In genomic region chr1:191814240-191814639, GRCm38 (mm10) we compare ENCODE assay signal across 20 mouse cellular contexts. TPM values are rescaled to one million over a fixed set of nuclear protein-coding genes. Genes with fewer than 3 reads are reported as not detected.
A peak's percentile ranks its signal among the peaks of the same experiment; 100 is the strongest.
DNase-seq lines count a peak whose midpoint lies in the region; ATAC-seq and TF ChIP-seq lines count a peak whose summit lies in the region.
"Had no signal": no experiment of that assay in that cellular context is flagged by ENCODE, and none has a peak within 500 bp of the region (broad histone marks: within the 10 kb centered on the region; RNA-seq: fewer than 3 reads in every experiment).

No protein-coding gene starts in this region.

- no peak for TF ChIP-seq EP300 in lung, postnatal 0 days (IDR thresholded peaks at IDR 0.05)

- H3K27me3 ChIP-seq in lung, postnatal 0 days (replicated peaks; ENCODE audit: insufficient read depth, low read length) = no peaks in the 10 kb centered on the region
- H3K27me3 ChIP-seq in intestine, embryonic 15.5 days (replicated peaks) = no peaks in the 10 kb centered on the region
- H3K27me3 ChIP-seq: heart, embryonic 13.5 days; hindbrain, embryonic 15.5 days; kidney, embryonic 15.5 days; midbrain, embryonic 15.5 days had no signal

- no peak overlapping the region for H3K4me2 ChIP-seq in lung, postnatal 0 days (replicated peaks; ENCODE audit: low read depth, low read length)
- no peak overlapping the region for H3K4me2 ChIP-seq in intestine, embryonic 15.5 days (replicated peaks)
- H3K4me2 ChIP-seq: heart, embryonic 13.5 days; hindbrain, embryonic 15.5 days; kidney, embryonic 15.5 days; liver, embryonic 15.5 days; midbrain, embryonic 15.5 days had no signal

- H3K27ac ChIP-seq in lung, postnatal 0 days (ENCODE audit: low read length) = no peak overlapping the region
- H3K27ac ChIP-seq in intestine, embryonic 15.5 days = no peak overlapping the region
- H3K27ac ChIP-seq: gastrocnemius, adult 2 months; heart, embryonic 13.5 days; hindbrain, embryonic 15.5 days; kidney, embryonic 15.5 days; liver, embryonic 15.5 days; midbrain, embryonic 15.5 days had no signal

- no peak overlapping the region for H3K9ac ChIP-seq in lung, postnatal 0 days (replicated peaks; ENCODE audit: low read depth)
- no peak overlapping the region for H3K9ac ChIP-seq in intestine, embryonic 15.5 days
- H3K9ac ChIP-seq: heart, embryonic 13.5 days; hindbrain, embryonic 15.5 days; kidney, embryonic 15.5 days; liver, embryonic 15.5 days; midbrain, embryonic 15.5 days had no signal

- no peaks in the 10 kb centered on the region for H3K36me3 ChIP-seq in lung, postnatal 0 days (ENCODE audit: insufficient read depth, low read length)
- no peaks in the 10 kb centered on the region for H3K36me3 ChIP-seq in intestine, embryonic 15.5 days
- H3K36me3 ChIP-seq: heart, embryonic 13.5 days; hindbrain, embryonic 15.5 days; kidney, embryonic 15.5 days; liver, embryonic 15.5 days; midbrain, embryonic 15.5 days had no signal

- H3K9me3 ChIP-seq in lung, postnatal 0 days (ENCODE audit: low read length) = no peaks in the 10 kb centered on the region
- no peaks in the 10 kb centered on the region for H3K9me3 ChIP-seq in intestine, embryonic 15.5 days
- H3K9me3 ChIP-seq: heart, embryonic 13.5 days; hindbrain, embryonic 15.5 days; kidney, embryonic 15.5 days; liver, embryonic 15.5 days; midbrain, embryonic 15.5 days had no signal

- no peak for ATAC-seq in lung, postnatal 0 days
- ATAC-seq in granulocyte monocyte progenitor cell, adult 5-6 weeks (replicated peaks; ENCODE audit: poor library complexity, severe bottlenecking) = peak; percentile 60
- no peak for ATAC-seq in intestine, embryonic 15.5 days
- ATAC-seq: forebrain, embryonic 16.5 days; intestine, postnatal 0 days; midbrain, embryonic 15.5 days had no signal

- no peak for DNase-seq in lung, postnatal 0 days (ENCODE audit: low spot score)
- DNase-seq in lung, postnatal 36 days = no peak
- peak; percentile 18 for DNase-seq in skeletal muscle tissue, adult 2 months (ENCODE audit: low read depth, low spot score)
- no peak for DNase-seq in frontal cortex, postnatal 36 days (ENCODE audit: low spot score in 2 of 2)
- no peak for DNase-seq in urinary bladder, postnatal 36 days (ENCODE audit: low spot score in 2 of 2)
- DNase-seq in layer of hippocampus, postnatal 36 days = no peak
- DNase-seq: cerebellum, adult 11 months; cerebellum, postnatal 10 days; gastrocnemius, adult 2 months; kidney, postnatal 4 days; lung, postnatal 10 days had no signal

- 74% methylated on average over 4 of the region's 4 CpGs for WGBS in lung, postnatal 0 days
- 77% methylated on average over 4 of the region's 4 CpGs for WGBS in intestine, embryonic 15.5 days

- TF ChIP-seq CTCF in lung, postnatal 0 days (IDR thresholded peaks at IDR 0.05) = peak; percentile 11; the same call in 1 of the 2 replicates

- H3K4me3 ChIP-seq in lung, postnatal 0 days (ENCODE audit: low read depth, low read length) = no peak overlapping the region
- no peak overlapping the region for H3K4me3 ChIP-seq in intestine, embryonic 15.5 days (replicated peaks)
- H3K4me3 ChIP-seq: gastrocnemius, adult 2 months; heart, embryonic 13.5 days; hindbrain, embryonic 15.5 days; kidney, embryonic 15.5 days; liver, embryonic 15.5 days; midbrain, embryonic 15.5 days had no signal

- no peaks in the 10 kb centered on the region for H3K4me1 ChIP-seq in lung, postnatal 0 days (ENCODE audit: insufficient read depth, low read depth, low read length)
- H3K4me1 ChIP-seq in intestine, embryonic 15.5 days (replicated peaks) = no peaks in the 10 kb centered on the region
- H3K4me1 ChIP-seq: liver, embryonic 15.5 days; midbrain, embryonic 15.5 days had no signal

RNA-seq across cellular contexts. Expression of gene Nek2, which starts 7.0 kb away (rescaled TPM):
- polyA plus RNA-seq in lung, postnatal 0 days (2015; fragmentation: Nextera tagmentation; extraction: Ambion mirVana) = 4.8 and 5.9 TPM in 2 replicates
- total RNA-seq in granulocyte monocyte progenitor cell, adult 5-6 weeks (2014; fragmentation: Nextera tagmentation) = 6.3 and 7.1 TPM in 2 replicates
- 28.8 and 42.1 TPM in 2 replicates for total RNA-seq in granulocyte monocyte progenitor cell, adult 5-6 weeks (2017)
- 45.6 and 47.6 TPM in 2 replicates for polyA plus RNA-seq in intestine, embryonic 15.5 days (2015; fragmentation: Nextera tagmentation; extraction: Ambion mirVana)
- 1 to 10 TPM; 2.6 to 2.9 TPM for total RNA-seq in layer of hippocampus, postnatal 36 days (2021)
